11 mouse cellular contexts compared by ENCODE assay signal in the genomic region with DNA sequence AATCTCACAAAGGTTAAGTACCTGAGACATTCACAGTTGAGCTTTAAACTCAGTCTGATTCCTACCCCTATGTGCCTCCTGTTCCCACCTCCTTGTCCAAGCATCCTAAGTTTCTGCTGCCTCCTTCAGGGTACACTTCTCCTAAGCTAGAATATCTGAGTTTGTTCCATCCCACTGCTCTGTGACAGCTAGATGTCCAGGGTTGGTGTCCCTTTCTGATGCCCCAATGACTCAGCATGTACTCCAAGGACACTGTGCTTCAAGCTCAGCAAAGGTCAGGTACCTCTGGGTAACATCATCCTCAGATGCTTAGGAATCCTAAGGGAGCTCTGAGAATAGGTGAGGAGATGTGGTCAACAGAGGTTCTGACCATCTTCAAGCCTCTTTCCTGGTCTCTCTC. TPM values are rescaled to one million over a fixed set of nuclear protein-coding genes. Genes with fewer than 3 reads are reported as not detected.
DNase-seq lines count a peak whose midpoint lies in the region; ATAC-seq lines count a peak whose summit lies in the region.
"Had no signal": no experiment of that assay in that cellular context is flagged by ENCODE, and none has a peak within 500 bp of the region (broad histone marks: within the 10 kb centered on the region; RNA-seq: fewer than 3 reads in every experiment).

No protein-coding gene starts in this region.

- intact Hi-C loops in heart, postnatal 25 days (cut with DNase I), result loop anchor here (2.0 kb wide), 1 partner anchor 25 kb away; no protein-coding TSS in a partner anchor

- peaks cover 40% of the 10 kb centered on the region for H3K36me3 ChIP-seq in heart, embryonic 14.5 days (ENCODE audit: control insufficient read depth, insufficient read depth, low read length)
- no peaks in the 10 kb centered on the region for H3K36me3 ChIP-seq in midbrain, embryonic 11.5 days (ENCODE audit: control insufficient read depth, insufficient read depth, low read length)
- no peaks in the 10 kb centered on the region for H3K36me3 ChIP-seq in midbrain, embryonic 13.5 days
- no peaks in the 10 kb centered on the region for H3K36me3 ChIP-seq in limb, embryonic 13.5 days
- H3K36me3 ChIP-seq in stomach, embryonic 16.5 days (ENCODE audit: control insufficient read depth, insufficient read depth, low read length), result no peaks in the 10 kb centered on the region
- no peaks in the 10 kb centered on the region for H3K36me3 ChIP-seq in midbrain, embryonic 16.5 days (ENCODE audit: control insufficient read depth, insufficient read depth, low read length)

- no peaks in the 10 kb centered on the region for H3K27me3 ChIP-seq in heart, embryonic 14.5 days (ENCODE audit: control insufficient read depth, insufficient read depth, low read length)
- H3K27me3 ChIP-seq in midbrain, embryonic 11.5 days (ENCODE audit: control insufficient read depth, insufficient read depth, low read length), result no peaks in the 10 kb centered on the region
- no peaks in the 10 kb centered on the region for H3K27me3 ChIP-seq in midbrain, embryonic 13.5 days
- H3K27me3 ChIP-seq in limb, embryonic 13.5 days, result no peaks in the 10 kb centered on the region
- H3K27me3 ChIP-seq in stomach, embryonic 16.5 days (ENCODE audit: control insufficient read depth, insufficient read depth, low read length), result no peaks in the 10 kb centered on the region
- no peaks in the 10 kb centered on the region for H3K27me3 ChIP-seq in midbrain, embryonic 16.5 days (ENCODE audit: control insufficient read depth, insufficient read depth, low read depth, low read length)
- H3K27me3 ChIP-seq: CH12.LX had no signal

- H3K4me3 ChIP-seq in heart, embryonic 14.5 days (ENCODE audit: control insufficient read depth in 1 of 2, insufficient read depth in 1 of 2, low read depth in 1 of 2, low read length in 2 of 2), result no peak overlapping the region
- H3K4me3 ChIP-seq in midbrain, embryonic 11.5 days (ENCODE audit: low read depth, low read length), result no peak overlapping the region
- H3K4me3 ChIP-seq in midbrain, embryonic 13.5 days (replicated peaks), result no peak overlapping the region
- no peak overlapping the region for H3K4me3 ChIP-seq in limb, embryonic 13.5 days
- H3K4me3 ChIP-seq in stomach, embryonic 16.5 days (replicated peaks; ENCODE audit: low read length), result no peak overlapping the region
- no peak overlapping the region for H3K4me3 ChIP-seq in midbrain, embryonic 16.5 days (ENCODE audit: low read depth, low read length)

- peak overlapping the region; percentile 42 for H3K9ac ChIP-seq in heart, embryonic 14.5 days (ENCODE audit: low read length)
- no peak overlapping the region for H3K9ac ChIP-seq in midbrain, embryonic 11.5 days (ENCODE audit: low read length)
- H3K9ac ChIP-seq in midbrain, embryonic 13.5 days (replicated peaks), result no peak overlapping the region
- no peak overlapping the region for H3K9ac ChIP-seq in limb, embryonic 13.5 days
- H3K9ac ChIP-seq in stomach, embryonic 16.5 days (ENCODE audit: low read length), result no peak overlapping the region
- H3K9ac ChIP-seq in midbrain, embryonic 16.5 days (ENCODE audit: low read depth, low read length), result no peak overlapping the region
- H3K9ac ChIP-seq: hindbrain, embryonic 14.5 days had no signal

- H3K9me3 ChIP-seq in heart, embryonic 14.5 days (ENCODE audit: control insufficient read depth, low read length), result no peaks in the 10 kb centered on the region
- no peaks in the 10 kb centered on the region for H3K9me3 ChIP-seq in midbrain, embryonic 11.5 days (ENCODE audit: control insufficient read depth, low read length)
- H3K9me3 ChIP-seq in midbrain, embryonic 13.5 days, result no peaks in the 10 kb centered on the region
- no peaks in the 10 kb centered on the region for H3K9me3 ChIP-seq in limb, embryonic 13.5 days
- no peaks in the 10 kb centered on the region for H3K9me3 ChIP-seq in stomach, embryonic 16.5 days (replicated peaks; ENCODE audit: control insufficient read depth, low read length)
- H3K9me3 ChIP-seq in midbrain, embryonic 16.5 days (replicated peaks; ENCODE audit: control insufficient read depth, low read length, poor library complexity, severe bottlenecking), result no peaks in the 10 kb centered on the region

- H3K4me2 ChIP-seq in heart, embryonic 14.5 days (ENCODE audit: low read length), result peak overlapping the region; percentile 19; the same call in 1 of the 2 replicates
- H3K4me2 ChIP-seq in midbrain, embryonic 11.5 days, result no peak overlapping the region
- no peak overlapping the region for H3K4me2 ChIP-seq in midbrain, embryonic 13.5 days (replicated peaks)
- H3K4me2 ChIP-seq in limb, embryonic 13.5 days (replicated peaks), result no peak overlapping the region
- H3K4me2 ChIP-seq in stomach, embryonic 16.5 days (ENCODE audit: low read depth, low read length), result no peak overlapping the region
- H3K4me2 ChIP-seq in midbrain, embryonic 16.5 days (ENCODE audit: low read length), result no peak overlapping the region
- H3K4me2 ChIP-seq: hindbrain, embryonic 14.5 days had no signal

- no peak for ATAC-seq in heart, embryonic 14.5 days (ENCODE audit: insufficient number of reproducible peaks, insufficient read depth, low FRiP score, low read depth)
- no peak for ATAC-seq in midbrain, embryonic 11.5 days (ENCODE audit: low FRiP score)
- ATAC-seq in midbrain, embryonic 13.5 days, result no peak
- no peak for ATAC-seq in limb, embryonic 13.5 days (ENCODE audit: low FRiP score, low read depth)
- no peak for ATAC-seq in stomach, embryonic 16.5 days (ENCODE audit: insufficient read depth, low FRiP score)
- ATAC-seq in frontal cortex, adult (ENCODE audit: low TSS enrichment), result no peak
- no peak for ATAC-seq in midbrain, embryonic 16.5 days

- peaks cover 52 to 81% of the 10 kb centered on the region in 2 experiments for H3K4me1 ChIP-seq in heart, embryonic 14.5 days (ENCODE audit: control insufficient read depth in 2 of 2, insufficient read depth in 2 of 2, low read length in 2 of 2)
- no peaks in the 10 kb centered on the region for H3K4me1 ChIP-seq in midbrain, embryonic 11.5 days (ENCODE audit: control insufficient read depth, insufficient read depth, low read length)
- no peaks in the 10 kb centered on the region for H3K4me1 ChIP-seq in midbrain, embryonic 13.5 days (replicated peaks)
- H3K4me1 ChIP-seq in limb, embryonic 13.5 days, result peaks cover 16% of the 10 kb centered on the region; the same call in 1 of the 2 replicates
- H3K4me1 ChIP-seq in stomach, embryonic 16.5 days (ENCODE audit: control insufficient read depth, insufficient read depth, low read length), result peaks cover 32% of the 10 kb centered on the region
- H3K4me1 ChIP-seq in midbrain, embryonic 16.5 days (ENCODE audit: control insufficient read depth, insufficient read depth, low read length), result no peaks in the 10 kb centered on the region

- peak overlapping the region; percentile 96 for H3K27ac ChIP-seq in heart, embryonic 14.5 days (replicated peaks in 1 of 2; ENCODE audit: control insufficient read depth in 1 of 2, insufficient read depth in 1 of 2, low read depth in 2 of 2, low read length in 2 of 2)
- no peak overlapping the region for H3K27ac ChIP-seq in midbrain, embryonic 11.5 days (ENCODE audit: low read depth, low read length)
- no peak overlapping the region for H3K27ac ChIP-seq in midbrain, embryonic 13.5 days
- peak overlapping the region; percentile 10; the same call in 1 of the 2 replicates for H3K27ac ChIP-seq in limb, embryonic 13.5 days
- peak overlapping the region; percentile 84 for H3K27ac ChIP-seq in stomach, embryonic 16.5 days (ENCODE audit: low read length)
- no peak overlapping the region for H3K27ac ChIP-seq in midbrain, embryonic 16.5 days (ENCODE audit: low read length)
- H3K27ac ChIP-seq: hindbrain, embryonic 14.5 days had no signal

- DNase-seq in heart, postnatal 25 days (ENCODE audit: low spot score), result no peak
- peak; percentile 2 for DNase-seq in midbrain, embryonic 11.5 days (ENCODE audit: low spot score, missing footprints)
- DNase-seq: cerebellum, adult 8-10 months had no signal

RNA-seq across cellular contexts. Expression of a gene that starts 26.4 kb away (rescaled TPM):
- polyA plus RNA-seq in heart, embryonic 14.5 days (2014; fragmentation: Nextera tagmentation; extraction: Ambion mirVana), result 141 and 152 TPM in 2 replicates
- total RNA-seq in heart, postnatal 25 days (2021), result 100 to 1,000 TPM; 377 to 459 TPM
- polyA plus RNA-seq in midbrain, embryonic 11.5 days (2014; fragmentation: Nextera tagmentation; extraction: Ambion mirVana), result 10.2 and 17.2 TPM in 2 replicates
- 14.1 and 16.4 TPM in 2 replicates for polyA plus RNA-seq in midbrain, embryonic 13.5 days (2015; fragmentation: Nextera tagmentation; extraction: Ambion mirVana)
- 40.4 and 47.4 TPM in 2 replicates for polyA plus RNA-seq in limb, embryonic 13.5 days (2015; fragmentation: Nextera tagmentation; extraction: Ambion mirVana)
- 46.5 and 55.0 TPM in 2 replicates for polyA plus RNA-seq in stomach, embryonic 16.5 days (2015; fragmentation: Nextera tagmentation; extraction: Ambion mirVana)
- polyA plus RNA-seq in midbrain, embryonic 16.5 days (2015; fragmentation: Nextera tagmentation; extraction: Ambion mirVana), result 11.5 and 12.0 TPM in 2 replicates

Comparison
In these comparisons a context has a peak if more than half of its experiments do, and no peak if none do; other contexts are left out.
1. H3K27ac ChIP-seq: peak in heart, embryonic 14.5 days (2 of 2), limb, embryonic 13.5 days (single experiment) and stomach, embryonic 16.5 days (single experiment); none in midbrain, embryonic 11.5 days (single experiment), midbrain, embryonic 13.5 days (single experiment) and midbrain, embryonic 16.5 days (single experiment).